Mouse (Mus musculus): ENCODE results near the gene Ubr3. TPM values are rescaled to one million over a fixed set of nuclear protein-coding genes. Genes with fewer than 3 reads are reported as not detected.

Ubr3 gene
- total and polyA plus RNA-seq, 3 experiments: 10.1 to 188 (median 25.3) TPM

- Histone ChIP-seq H3K27me3 (ENCODE audit: control insufficient read depth in 1 of 2, insufficient read depth in 2 of 2, low read length in 2 of 2) (no peaks in the 10 kb centered on the region), H3K4me3 (ENCODE audit: control insufficient read depth in 1 of 2, insufficient read depth in 1 of 2, low read depth in 2 of 2, low read length in 2 of 2) (peak overlapping the region; percentile 26 to 40), H3K9me3 (replicated peaks; ENCODE audit: insufficient read depth, low read length) (no peaks in the 10 kb centered on the region), H3K9ac (ENCODE audit: control insufficient read depth, low read depth, low read length, poor library complexity, severe bottlenecking) (peak overlapping the region; percentile 58), H3K4me1 (ENCODE audit: control insufficient read depth in 1 of 2, insufficient read depth in 2 of 2, low read length in 2 of 2) (peaks cover 7 to 14% of the 10 kb centered on the region in 2 experiments), H3K36me3 (ENCODE audit: control insufficient read depth in 1 of 2, insufficient read depth in 2 of 2, low read length in 2 of 2) (peaks cover 0 to 15% of the 10 kb centered on the region in 2 experiments; a peak in 2 of 4 replicates), H3K79me2 (ENCODE audit: control insufficient read depth, insufficient read depth, low read length, poor library complexity) (peaks cover under 1% of the 10 kb centered on the region), H3K27ac (ENCODE audit: control insufficient read depth, low read depth, low read length) (peak overlapping the region; percentile 55)
- peak; percentile 95 for DNase-seq (ENCODE audit: low read depth, low spot score)
- TF ChIP-seq POLR2AphosphoS5 (IDR thresholded peaks at IDR 0.05; ENCODE audit: borderline replicate concordance, low read depth, low read length) (no peak), SMC3 (IDR thresholded peaks at IDR 0.05; ENCODE audit: low read depth, low read length) (peak; percentile 67), TBP (IDR thresholded peaks at IDR 0.05; ENCODE audit: low read depth, low read length) (peak; percentile 50; the same call in 1 of the 2 replicates), TCF12 (IDR thresholded peaks at IDR 0.05; ENCODE audit: low read depth, low read length) (peak; percentile 50), RCOR1 (IDR thresholded peaks at IDR 0.05; ENCODE audit: low read depth, low read length) (peak; percentile 68), MYC (IDR thresholded peaks at IDR 0.05; ENCODE audit: low read depth, low read length) (peak; percentile 80), ELF1 (IDR thresholded peaks at IDR 0.05; ENCODE audit: low read depth, low read length) (peak; percentile 89), MXI1 (IDR thresholded peaks at IDR 0.05; ENCODE audit: low read depth, low read length) (peak; percentile 88), CTCF (IDR thresholded peaks at IDR 0.05 in 2 of 3, conservative IDR thresholded peaks at IDR 0.05 in 1 of 3; ENCODE audit: control insufficient read depth in 1 of 3, insufficient read depth in 1 of 3, low read depth in 2 of 3, low read length in 3 of 3, poor library complexity in 1 of 3, severe bottlenecking in 1 of 3) (peak; percentile 60 to 70 (median 63)), SIN3A (IDR thresholded peaks at IDR 0.05; ENCODE audit: low read length) (peak; percentile 92), GATA1 (IDR thresholded peaks at IDR 0.05; ENCODE audit: low read depth, low read length) (peak; percentile 74), MEF2A (IDR thresholded peaks at IDR 0.05; ENCODE audit: extremely low read depth, insufficient replicate concordance, low read depth, low read length, poor library complexity, severe bottlenecking) (no peak), HCFC1 (IDR thresholded peaks at IDR 0.05; ENCODE audit: low read depth, low read length) (peak; percentile 76), MAZ (IDR thresholded peaks at IDR 0.05; ENCODE audit: low read depth, low read length) (0 out of 2 replicates have a peak, but pooled peaks have one; percentile 42), ZNF384 (IDR thresholded peaks at IDR 0.05; ENCODE audit: low read depth, low read length) (peak; percentile 79), MYB (IDR thresholded peaks at IDR 0.05; ENCODE audit: low read depth, low read length) (no peak), EP300 (IDR thresholded peaks at IDR 0.05; ENCODE audit: low read depth in 1 of 2, low read length in 2 of 2) (peak; percentile 50 to 66), KAT2A (conservative IDR thresholded peaks at IDR 0.05; ENCODE audit: low read depth, low read length) (no peak), ETS1 (IDR thresholded peaks at IDR 0.05; ENCODE audit: low read depth, low read length) (peak; percentile 62; the same call in 1 of the 2 replicates), POLR2A (IDR thresholded peaks at IDR 0.05; ENCODE audit: control insufficient read depth in 1 of 2, insufficient read depth in 1 of 2, low read depth in 1 of 2, low read length in 2 of 2, poor library complexity in 1 of 2) (peak in 1 of 2 experiments; percentile 34; a peak in 1 of 4 replicates), MAX (IDR thresholded peaks at IDR 0.05; ENCODE audit: low read length) (peak; percentile 76), NRF1 (IDR thresholded peaks at IDR 0.05; ENCODE audit: insufficient read depth, low read depth, low read length, poor library complexity, severe bottlenecking) (peak; percentile 63), UBTF (IDR thresholded peaks at IDR 0.05; ENCODE audit: borderline replicate concordance, insufficient read depth, low read depth, low read length) (no peak)
Observed at GRCm38 (mm10) chr2:69856392-69856791, 40.7 kb upstream of the Ubr3 start.
